Mouse (Mus musculus) layer of hippocampus, adult 2 months (tissue): Measurements from ENCODE around the gene Ifna1. TPM values are rescaled to one million over a fixed set of nuclear protein-coding genes. Genes with fewer than 3 reads are reported as not detected.

Experiments
- DNase-seq, 2 experiments: peaks; one replicate each; pipeline ENCODE4 v3.0.0; 2022; ENCODE audit warnings: low spot score in 2 of 2
- H3K27ac ChIP-seq: fragments of 200-600 bp; 2 replicates; pipeline ENCODE4 v1.8.1; 2022
- H3K4me3 ChIP-seq: fragments of 200-600 bp; 2 replicates; pipeline ENCODE4 v1.8.1; 2022; ENCODE audit warnings: mild to moderate bottlenecking
- CTCF ChIP-seq: fragments of 200-600 bp; conservative IDR thresholded peaks from 2 replicates; pipeline ENCODE4 v1.8.1; 2022; ENCODE audit warnings: antibody characterized with exemption, mild to moderate bottlenecking, moderate library complexity
- total RNA-seq, 2 experiments: library from RNA; stranded (reverse); gene quantifications; 2 replicates each; pipeline ENCODE4 v1.2.3; 2021

Gene Ifna1
- total RNA-seq, 2 experiments from 2014 or later = not detected

DNA sequence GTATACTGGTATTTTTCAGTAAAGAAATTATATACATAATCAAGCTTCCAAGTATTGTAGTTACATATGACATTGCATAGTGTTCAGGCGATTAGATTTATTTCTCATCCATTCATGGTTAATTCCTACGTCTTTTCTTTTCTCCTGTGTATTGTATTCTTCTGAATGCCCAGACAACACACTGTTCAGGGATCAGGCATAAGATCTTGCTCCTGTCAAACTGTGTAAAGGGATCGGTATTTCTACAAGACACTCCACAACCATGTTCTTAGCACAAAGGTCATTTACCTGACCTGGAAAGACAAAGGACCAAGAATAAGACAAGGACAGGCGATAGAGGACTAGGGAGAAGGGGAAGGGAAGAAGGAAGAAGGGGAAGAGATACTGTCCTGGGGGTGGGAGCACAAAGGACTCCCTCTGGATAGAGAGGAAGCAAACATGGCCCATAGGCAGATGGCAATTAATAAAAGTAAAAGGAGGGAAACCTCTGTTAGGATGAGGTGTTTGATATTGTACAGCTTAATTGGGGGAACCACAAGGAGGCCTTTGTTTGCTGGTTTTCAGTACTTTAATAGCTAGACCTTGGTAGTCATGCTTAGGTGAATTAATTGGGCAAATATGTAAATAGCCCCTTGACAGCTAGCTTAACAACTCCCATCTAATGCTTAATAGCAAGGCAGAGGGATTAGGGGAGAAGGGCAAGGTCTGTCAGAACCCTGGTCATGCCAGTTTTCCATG, 1.3 kb downstream of the Ifna1 start:
- no peak for DNase-seq
- Histone ChIP-seq H3K27ac (no peak overlapping the region), H3K4me3 (no peak overlapping the region)
- no peak for TF ChIP-seq CTCF

DNA sequence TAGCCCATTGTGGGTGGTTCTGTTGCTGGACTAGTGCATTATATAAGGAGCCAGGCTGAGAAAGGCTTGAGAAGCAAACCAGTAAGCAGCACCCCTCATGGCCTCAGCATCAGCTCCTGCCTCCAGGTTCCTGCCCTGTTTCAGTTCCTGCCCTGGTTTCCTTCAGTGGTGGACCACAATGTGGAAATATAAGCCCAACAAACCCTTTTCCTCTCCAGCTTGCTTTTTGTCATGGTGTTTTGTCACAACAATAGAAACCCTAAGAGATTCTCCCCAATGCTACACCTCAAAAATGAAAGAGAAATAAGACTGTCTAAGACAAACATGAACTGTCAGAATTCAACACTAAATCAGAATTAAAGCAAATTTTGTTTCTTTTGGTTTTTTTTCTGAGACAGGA, 9.3 kb downstream of the Ifna1 start:
- no peak for TF ChIP-seq CTCF
- H3K4me3 ChIP-seq = no peak overlapping the region
- DNase-seq = no peak
- no peak overlapping the region for H3K27ac ChIP-seq

DNA sequence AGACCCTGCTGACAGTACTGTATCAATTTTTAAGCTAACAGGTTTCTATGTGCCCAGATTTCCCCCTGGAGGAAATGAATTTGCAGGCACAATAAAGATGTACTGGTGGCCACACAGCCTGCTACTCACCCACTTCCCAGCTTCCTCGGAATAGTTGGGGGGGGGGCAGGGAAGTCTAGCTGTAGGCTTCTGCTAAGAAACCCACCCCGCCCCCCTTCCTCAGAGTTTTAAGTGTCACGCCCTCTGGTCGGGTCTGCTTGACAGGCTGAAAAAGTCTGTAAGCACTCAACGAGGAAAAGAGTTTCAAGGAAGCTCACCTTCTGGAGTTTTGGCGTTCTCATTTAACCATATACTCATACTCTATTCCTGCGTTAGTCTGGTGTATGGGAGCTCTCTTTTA, 13.4 kb downstream of the Ifna1 start:
- Histone ChIP-seq H3K27ac (no peak overlapping the region), H3K4me3 (no peak overlapping the region)
- TF ChIP-seq CTCF = no peak
- DNase-seq = no peak

DNA sequence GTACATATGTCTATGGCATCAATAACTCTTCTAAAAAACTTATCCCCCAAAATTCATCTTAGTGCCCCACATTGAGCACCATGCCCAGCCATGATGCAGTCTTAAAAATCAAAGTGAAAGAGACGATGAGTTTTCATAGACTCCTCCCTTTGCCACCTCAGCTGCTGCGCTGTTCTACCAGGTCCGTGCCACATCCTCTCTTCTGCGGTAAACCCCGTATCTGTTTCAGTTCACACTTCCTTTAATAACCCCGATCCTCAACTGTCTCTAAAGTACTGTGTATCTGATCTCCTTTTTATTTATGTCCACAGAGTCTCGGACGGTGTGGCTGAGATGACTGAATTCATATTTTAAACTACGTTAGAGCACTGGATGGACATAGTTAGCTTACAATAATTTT, 14.7 kb downstream of the Ifna1 start:
- no peak for DNase-seq
- no peak overlapping the region for H3K27ac ChIP-seq
- TF ChIP-seq CTCF = no peak
- no peak overlapping the region for H3K4me3 ChIP-seq

DNA sequence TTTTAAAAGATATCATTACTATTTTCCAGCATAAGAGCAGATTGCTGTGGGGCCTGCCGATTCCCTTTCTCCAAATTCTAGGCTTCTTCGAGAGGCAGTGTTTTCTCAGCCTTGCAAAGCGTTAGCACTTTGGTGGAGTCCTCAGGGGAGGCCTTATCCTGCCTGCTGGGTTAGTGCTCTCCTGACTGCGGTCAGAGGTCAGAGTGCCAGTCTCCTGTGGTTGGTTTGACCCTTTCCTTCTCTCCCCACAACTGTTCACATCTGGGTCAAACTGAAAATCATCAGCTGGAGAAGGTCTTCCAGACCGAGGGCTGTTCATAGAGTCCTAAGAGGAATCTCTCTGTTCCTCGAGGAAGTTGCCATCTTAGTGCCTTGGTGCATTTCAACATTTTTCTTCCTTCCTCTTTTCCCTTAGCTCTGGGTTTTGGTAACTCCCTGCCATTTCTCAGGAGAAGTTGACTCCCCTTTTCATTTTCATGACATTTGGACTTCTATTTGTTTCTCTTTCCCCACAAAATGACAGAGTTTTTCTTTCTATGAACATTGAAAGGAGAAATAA, 15.2 kb downstream of the Ifna1 start:
- Histone ChIP-seq H3K4me3 (no peak overlapping the region), H3K27ac (no peak overlapping the region)
- no peak for DNase-seq
- no peak for TF ChIP-seq CTCF

DNA sequence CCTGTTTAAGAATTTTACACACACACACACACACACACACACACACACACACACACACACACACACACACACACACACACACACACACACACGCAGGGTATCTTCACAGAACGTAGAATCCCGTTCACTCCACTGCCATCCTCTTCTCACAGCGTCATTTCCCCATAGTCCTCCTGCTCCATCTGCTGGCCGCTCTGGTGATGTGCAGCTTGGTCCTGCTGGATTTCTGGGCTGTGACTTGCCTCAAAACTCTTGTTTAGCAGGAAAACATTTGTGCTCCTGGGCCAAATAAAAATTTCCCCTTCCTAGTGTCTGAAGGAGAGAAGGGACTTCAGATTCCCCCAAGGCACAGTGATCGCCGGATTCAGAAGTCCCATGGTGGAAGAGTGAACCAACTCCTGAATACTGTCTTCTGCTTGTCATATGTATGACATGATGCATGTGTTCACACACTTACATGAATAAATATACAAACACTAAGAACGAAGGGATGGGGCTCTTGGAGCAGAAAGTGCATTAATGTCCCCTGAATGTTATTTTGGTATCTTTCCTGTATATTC, 17.6 kb downstream of the Ifna1 start:
- peak; percentile 56 to 84 for DNase-seq
- peak; percentile 80 for TF ChIP-seq CTCF
- Histone ChIP-seq H3K4me3 (peak overlapping the region; percentile 55), H3K27ac (no peak overlapping the region)

DNA sequence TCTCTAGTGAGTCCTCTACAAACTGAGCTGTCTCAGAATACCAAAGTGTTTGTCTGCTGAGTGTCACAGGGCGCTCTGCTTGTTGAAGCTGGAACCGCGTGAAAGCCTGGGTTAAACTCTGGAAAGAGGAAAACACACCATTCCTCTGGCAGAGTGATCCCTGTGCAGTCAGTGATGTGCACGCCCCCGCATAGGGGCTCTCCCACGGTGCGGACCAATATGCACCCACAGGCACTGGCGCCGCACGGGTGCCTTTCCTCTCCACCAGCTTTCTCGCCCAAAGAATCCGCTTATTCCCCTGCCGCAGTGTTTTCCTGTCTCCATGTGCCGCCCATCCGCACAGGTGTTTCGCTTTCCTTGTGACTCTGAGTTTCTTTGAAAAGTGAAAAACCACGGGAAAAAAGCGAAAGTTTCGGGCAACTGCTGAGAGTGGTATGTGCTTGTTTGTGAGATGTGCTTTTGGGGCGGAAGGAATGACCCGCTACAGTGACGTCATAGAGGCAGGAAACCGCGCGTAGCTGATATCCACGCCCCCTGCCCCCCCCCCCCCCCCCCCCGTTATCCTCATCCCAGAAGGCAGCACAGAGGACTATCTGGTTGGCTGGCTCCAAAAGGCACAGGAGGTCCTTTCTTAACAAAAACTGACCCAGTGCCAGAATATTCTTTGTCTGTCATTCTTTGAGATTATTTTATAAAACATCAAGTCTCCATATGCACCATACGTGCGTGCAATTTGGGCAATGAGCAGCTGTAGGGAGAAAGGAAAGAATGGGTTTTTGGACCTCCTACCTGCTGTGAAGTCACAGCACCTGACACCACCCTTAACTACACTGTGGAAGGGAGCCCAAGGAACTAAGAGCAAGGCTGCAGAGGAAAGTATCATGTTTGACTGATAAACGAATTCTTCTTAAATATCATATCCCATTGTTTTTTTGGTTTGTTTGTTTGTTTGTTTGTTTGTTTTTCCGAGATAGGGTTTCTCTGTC, 18.3 kb downstream of the Ifna1 start:
- no peak overlapping the region for H3K27ac ChIP-seq
- H3K4me3 ChIP-seq = peak overlapping the region; percentile 55
- TF ChIP-seq CTCF = no peak
- no peak for DNase-seq

DNA sequence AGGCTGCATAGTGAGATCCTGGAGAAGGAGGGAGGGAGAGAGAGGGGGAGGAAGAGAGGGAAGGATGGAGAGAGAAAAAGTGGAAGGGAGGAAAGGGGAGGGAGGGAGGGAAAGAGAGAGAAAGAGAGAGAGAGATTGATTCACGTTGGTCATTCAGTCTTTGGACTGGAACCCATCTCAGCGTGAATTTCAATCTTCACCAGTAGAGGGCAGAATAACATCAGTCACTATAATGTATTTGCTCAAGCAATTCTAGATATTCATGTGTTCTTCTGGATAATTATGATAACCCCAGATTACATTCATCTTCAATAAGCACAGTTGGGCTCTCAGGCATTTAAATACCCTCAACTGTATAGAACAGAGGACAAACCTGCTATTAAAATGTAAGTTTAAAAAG, 22.8 kb downstream of the Ifna1 start:
- TF ChIP-seq CTCF = peak; percentile 88
- Histone ChIP-seq H3K4me3 (no peak overlapping the region), H3K27ac (no peak overlapping the region)
- DNase-seq = peak; percentile 25 to 65

DNA sequence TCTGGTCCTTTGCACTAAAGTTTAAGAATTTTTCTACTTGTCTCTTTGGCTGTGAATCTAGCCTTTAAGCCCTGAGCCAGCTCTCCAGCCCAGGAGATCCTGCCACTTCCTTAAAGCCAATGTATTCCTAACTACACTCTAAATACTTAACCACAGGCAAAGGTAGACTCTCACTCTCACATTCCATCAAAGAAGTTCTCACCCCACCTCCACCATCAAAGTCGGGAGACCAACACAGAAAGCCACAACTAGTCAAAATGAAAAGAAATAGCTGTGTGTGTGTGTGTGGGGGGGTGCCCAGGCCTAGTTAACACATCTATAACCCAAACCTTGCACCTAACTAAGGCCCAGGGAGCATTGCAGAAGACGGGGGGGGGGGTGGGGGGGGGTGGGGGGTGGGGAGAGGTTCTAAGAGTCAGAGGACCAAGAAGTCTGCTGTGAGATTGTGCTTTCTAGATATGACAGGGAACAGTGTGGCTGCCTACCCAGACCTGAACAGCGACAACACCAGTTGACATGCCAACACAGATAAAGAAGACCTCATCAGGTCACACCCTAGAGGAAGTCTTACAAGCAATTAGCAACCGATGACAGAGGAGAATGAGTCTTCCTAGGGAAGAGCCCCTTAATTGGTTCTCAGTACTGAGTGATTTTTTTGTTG, 25.7 kb downstream of the Ifna1 start:
- no peak for TF ChIP-seq CTCF
- no peak for DNase-seq
- H3K27ac ChIP-seq = no peak overlapping the region
- H3K4me3 ChIP-seq = no peak overlapping the region

GRCm38 (mm10) chr4:88876520-88876919, 26.6 kb downstream of the Ifna1 start:
- TF ChIP-seq CTCF = peak; percentile 45
- Histone ChIP-seq H3K4me3 (no peak overlapping the region), H3K27ac (no peak overlapping the region)
- no peak for DNase-seq

GRCm38 (mm10) chr4:88878246-88878645, 28.4 kb downstream of the Ifna1 start:
- no peak for DNase-seq
- Histone ChIP-seq H3K4me3 (no peak overlapping the region), H3K27ac (no peak overlapping the region)
- TF ChIP-seq CTCF = no peak

GRCm38 (mm10) chr4:88878772-88879171, 28.9 kb downstream of the Ifna1 start:
- no peak for DNase-seq
- TF ChIP-seq CTCF = no peak
- no peak overlapping the region for H3K4me3 ChIP-seq
- H3K27ac ChIP-seq = no peak overlapping the region
